Mouse (Mus musculus): ENCODE results near the gene Zfp369.

- TF ChIP-seq CTCF (IDR thresholded peaks at IDR 0.05; ENCODE audit: low read depth): peak; percentile 15
- no peak for TF ChIP-seq EP300 (optimal IDR thresholded peaks at IDR 0.05)
These were observed 38.0 kb upstream of the Zfp369 start for GRCm38 (mm10) chr13:65240509-65241098.
